Mouse (Mus musculus) cerebellum, postnatal 36 days (tissue): ENCODE data around the gene Gm11937.

Source experiments
- DNase-seq, 2 experiments: peaks; one replicate each; pipeline ENCODE4 v3.0.0; 2021 to 2022; ENCODE audit warnings: mixed read lengths in 2 of 2

Gm11937 gene

GRCm38 (mm10) chr11:99581051-99581450 lies 28.9 kb downstream of the Gm11937 start:
- no peak for DNase-seq

- no peak for DNase-seq
These were observed 29.4 kb downstream of the Gm11937 start, which contains the start of gene Krtap1-5 for GRCm38 (mm10) chr11:99580636-99581035. TSS of gene Krtap1-5 (minus strand) at chr11:99581016.

- peak; percentile 55 to 63 for DNase-seq
These were observed 35.9 kb downstream of the Gm11937 start for GRCm38 (mm10) chr11:99574106-99574505.

DNA sequence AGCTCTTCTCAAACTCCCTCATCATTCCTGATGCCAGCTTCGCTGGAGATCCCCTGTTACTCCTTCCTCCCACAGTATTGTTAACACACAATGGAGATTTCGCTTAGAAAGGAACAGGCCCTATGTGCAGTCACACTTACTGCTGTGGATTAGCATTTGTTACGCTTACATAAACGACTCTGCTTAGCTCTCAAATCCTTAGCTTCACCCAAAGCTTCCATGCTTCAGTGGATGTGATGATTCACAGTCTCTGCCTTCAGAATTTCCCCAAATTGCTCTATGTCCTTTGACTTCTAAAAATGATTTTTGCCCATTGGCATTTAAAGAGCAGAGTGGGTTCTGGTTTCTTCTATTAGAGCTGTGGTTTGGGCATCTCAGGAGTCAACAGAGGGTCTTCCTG lies 36.8 kb downstream of the Gm11937 start:
- DNase-seq: no peak

DNA sequence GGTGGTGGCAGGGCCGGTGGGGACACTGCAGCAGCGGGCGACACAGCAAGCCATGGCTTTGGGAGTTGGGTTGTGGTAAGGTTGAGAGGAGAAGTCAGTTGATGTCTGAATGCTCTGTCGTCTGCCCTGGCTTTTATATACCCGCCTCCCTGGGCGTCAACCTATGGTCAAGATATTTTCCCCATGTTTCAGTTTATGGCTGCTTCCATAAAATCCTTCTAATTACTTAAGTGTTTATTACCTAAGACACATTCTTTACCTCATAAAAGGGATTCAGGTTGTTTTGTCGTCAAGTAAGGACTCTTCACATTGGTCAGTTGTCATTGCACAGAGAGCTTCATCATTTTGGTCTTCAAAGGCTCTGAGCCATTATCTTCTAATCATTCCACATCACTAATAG lies 43.5 kb downstream of the Gm11937 start, which contains the start of gene Krtap3-1:
Gene Krtap3-1 (minus strand): TSS at position 101 of the 400 bp plus-strand sequence.
- no peak for DNase-seq

GRCm38 (mm10) chr11:99562580-99562979 lies 47.4 kb downstream of the Gm11937 start:
- DNase-seq: no peak
